Mouse (Mus musculus) ES-E14 (cell line): ENCODE results near the gene Cmtm6.

Source experiments
- CHD2 ChIP-seq: IDR thresholded peaks from 2 replicates; pipeline ENCODE4 v1.6.1; 2014; ENCODE audit warnings: mild to moderate bottlenecking, low read depth, low read length, inconsistent platforms
- HCFC1 ChIP-seq: IDR thresholded peaks from 2 replicates; pipeline ENCODE4 v1.6.1; 2012; ENCODE audit warnings: low read length, inconsistent platforms, borderline replicate concordance; ENCODE audit not compliant: insufficient read depth
- ZC3H11A ChIP-seq: IDR thresholded peaks from 2 replicates; pipeline ENCODE4 v1.6.1; 2012; ENCODE audit warnings: low read depth, mild to moderate bottlenecking, inconsistent platforms, low read length, borderline replicate concordance
- ZNF384 ChIP-seq: IDR thresholded peaks from 2 replicates; pipeline ENCODE4 v1.6.1; 2012; ENCODE audit warnings: low read depth, low read length, inconsistent platforms

DNA sequence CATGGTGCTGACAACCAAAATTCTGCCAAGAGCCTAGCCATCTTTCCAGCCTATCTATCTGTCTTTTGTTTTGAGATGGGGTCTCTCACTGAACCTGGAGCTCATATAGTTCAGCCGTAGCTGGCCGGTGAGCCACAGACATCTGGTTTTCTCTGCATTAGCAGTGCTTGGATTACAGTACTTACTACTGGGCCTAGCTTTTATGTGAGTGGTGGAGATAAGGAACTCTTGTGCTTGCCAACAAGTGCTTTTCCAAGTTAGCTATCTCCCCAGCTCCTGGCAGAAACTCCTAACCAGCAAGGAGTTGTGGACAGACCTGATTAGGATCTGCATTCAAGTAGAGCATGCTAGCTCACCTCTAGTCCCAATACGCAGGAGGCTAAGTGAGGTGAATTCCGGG is 23.1 kb upstream of the Cmtm6 start:
- TF ChIP-seq ZC3H11A: no peak
- TF ChIP-seq CHD2: no peak
- TF ChIP-seq ZNF384: no peak
- TF ChIP-seq HCFC1: no peak
